Mouse (Mus musculus) heart, embryonic 16.5 days (tissue): ENCODE results near the gene Rps6kb2. TPM values are rescaled to one million over a fixed set of nuclear protein-coding genes. Genes with fewer than 3 reads are reported as not detected.

Experiments
- ATAC-seq: fragments of 200-750 bp; cut with Nextera tagmentation; replicated peaks from 2 replicates; pipeline ENCODE4 v1.8.0; 2017; ENCODE audit warnings: moderate number of reproducible peaks; ENCODE audit not compliant: insufficient read depth, low FRiP score; ENCODE audit errors: extremely low read depth
- H3K27ac ChIP-seq: fragments of 300-500 bp; sonication (generic); 2 replicates; pipeline ENCODE4 v1.5.1; 2014; ENCODE audit warnings: mild to moderate bottlenecking, low read length, control low read depth, moderate library complexity
- H3K27me3 ChIP-seq: fragments of 300-500 bp; sonication (generic); 2 replicates; pipeline ENCODE4 v1.6.1; 2014; ENCODE audit warnings: low read length, mixed read lengths; ENCODE audit not compliant: control insufficient read depth, insufficient read depth
- H3K36me3 ChIP-seq: fragments of 300-500 bp; sonication (generic); 2 replicates; pipeline ENCODE4 v1.6.1; 2014; ENCODE audit not compliant: control insufficient read depth, insufficient read depth
- H3K4me1 ChIP-seq: fragments of 300-500 bp; sonication (generic); 2 replicates; pipeline ENCODE4 v1.6.1; 2014; ENCODE audit warnings: low read length, mixed read lengths; ENCODE audit not compliant: control insufficient read depth, insufficient read depth
- H3K4me2 ChIP-seq: fragments of 300-500 bp; sonication (generic); 2 replicates; pipeline ENCODE4 v1.6.1; 2014; ENCODE audit warnings: low read depth, mild to moderate bottlenecking, control low read depth, low read length
- H3K4me3 ChIP-seq: fragments of 300-500 bp; sonication (generic); 2 replicates; pipeline ENCODE4 v1.5.1; 2014; ENCODE audit warnings: mild to moderate bottlenecking, control low read depth, low read length
- H3K9ac ChIP-seq: fragments of 300-500 bp; sonication (generic); 2 replicates; pipeline ENCODE4 v1.6.1; 2014; ENCODE audit warnings: low read length, control low read depth
- H3K9me3 ChIP-seq: fragments of 300-500 bp; sonication (generic); replicated peaks from 2 replicates; pipeline ENCODE4 v1.6.1; 2016; ENCODE audit warnings: low read length; ENCODE audit not compliant: control insufficient read depth
- WGBS: fragments of 180-500 bp; shearing (Covaris S2); extraction: QIAGEN DNeasy Blood & Tissue Kit; methylation state at CpG from one replicate; pipeline ENCODE4 v1.1.7; 2014; 5-methylcytosine and 5-hydroxymethylcytosine counted together
- polyA plus RNA-seq: library from polyadenylated mRNA; unstranded; fragments of >200 nt; fragmentation: Nextera tagmentation; extraction: Ambion mirVana; gene quantifications from 2 replicates; pipeline ENCODE4 v1.2.1, GENCODE M21; 2015

Gene Rps6kb2
- polyA plus RNA-seq, 1 experiment from 2014 or later = 48.7 TPM

DNA sequence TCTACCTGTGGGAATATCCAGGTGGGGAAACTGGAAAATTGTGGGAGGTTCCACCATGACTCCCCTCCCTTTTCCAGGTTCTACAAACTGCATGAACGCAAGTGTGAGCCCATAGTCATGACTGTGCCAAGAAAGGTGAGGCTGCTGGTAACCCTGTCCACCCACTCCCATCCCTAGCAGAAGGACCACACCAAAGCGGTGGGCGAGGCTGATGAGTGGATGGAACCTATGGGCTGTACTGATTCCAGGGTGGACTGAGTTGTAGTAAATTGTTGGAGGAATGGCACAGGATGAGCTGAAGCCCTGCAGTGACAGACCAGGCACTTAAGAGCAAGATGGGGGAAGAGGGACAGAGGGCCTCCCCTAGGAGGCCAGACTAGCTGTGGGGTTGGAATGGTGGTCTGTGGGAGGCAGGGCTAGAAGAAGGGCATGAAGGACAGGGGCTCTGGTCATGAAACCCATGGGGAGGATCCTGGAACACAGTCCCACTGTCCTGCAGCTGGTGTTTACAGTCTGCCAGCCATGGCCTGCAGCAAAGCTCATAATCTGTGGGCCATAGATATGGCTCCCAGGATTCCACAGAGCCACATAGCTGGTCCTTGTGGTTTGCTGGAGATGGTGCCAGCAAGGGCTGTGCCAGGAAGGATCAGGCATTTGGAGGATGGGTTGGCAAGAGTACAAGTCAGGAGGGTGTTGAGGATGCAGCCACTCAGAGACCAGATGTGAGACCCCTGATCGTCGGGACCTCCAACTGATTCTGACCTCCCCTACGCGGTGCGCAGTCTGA, 10.5 kb downstream of the Rps6kb2 start:
- no peak overlapping the region for H3K9ac ChIP-seq
- H3K36me3 ChIP-seq = peaks cover 19% of the 10 kb centered on the region
- no peak overlapping the region for H3K4me2 ChIP-seq
- H3K4me3 ChIP-seq = no peak overlapping the region
- H3K4me1 ChIP-seq = peaks cover 12% of the 10 kb centered on the region
- no peak overlapping the region for H3K27ac ChIP-seq
- H3K9me3 ChIP-seq = no peaks in the 10 kb centered on the region
- WGBS = 87% methylated on average over 8 of the region's 8 CpGs
- ATAC-seq = no peak
- no peaks in the 10 kb centered on the region for H3K27me3 ChIP-seq

DNA sequence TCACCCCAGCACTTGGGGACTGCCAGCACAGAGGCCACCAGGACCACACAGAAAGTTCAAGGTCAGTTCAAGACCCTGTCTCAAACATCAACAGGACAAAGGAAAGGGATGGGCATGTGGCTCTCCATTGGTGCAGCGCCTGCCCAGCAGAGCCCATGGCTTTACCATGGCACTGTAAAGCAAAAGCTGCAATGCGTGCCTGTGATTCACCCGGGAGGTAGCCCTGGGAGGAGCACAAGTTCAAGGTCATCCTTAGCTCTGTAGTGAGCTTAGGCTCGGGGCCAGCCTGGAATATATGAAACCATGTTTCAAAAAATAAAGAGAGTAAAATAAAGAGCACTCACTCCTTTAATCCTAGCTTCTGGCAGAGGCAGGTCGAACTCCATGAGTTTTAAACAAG, 11.3 kb downstream of the Rps6kb2 start:
- H3K4me1 ChIP-seq = peaks cover 12% of the 10 kb centered on the region
- H3K4me3 ChIP-seq = no peak overlapping the region
- peaks cover 14% of the 10 kb centered on the region for H3K36me3 ChIP-seq
- WGBS = 86% methylated on average over 5 of the region's 5 CpGs
- H3K4me2 ChIP-seq = no peak overlapping the region
- no peak overlapping the region for H3K9ac ChIP-seq
- ATAC-seq = no peak
- H3K27ac ChIP-seq = no peak overlapping the region
- no peaks in the 10 kb centered on the region for H3K9me3 ChIP-seq
- no peaks in the 10 kb centered on the region for H3K27me3 ChIP-seq

DNA sequence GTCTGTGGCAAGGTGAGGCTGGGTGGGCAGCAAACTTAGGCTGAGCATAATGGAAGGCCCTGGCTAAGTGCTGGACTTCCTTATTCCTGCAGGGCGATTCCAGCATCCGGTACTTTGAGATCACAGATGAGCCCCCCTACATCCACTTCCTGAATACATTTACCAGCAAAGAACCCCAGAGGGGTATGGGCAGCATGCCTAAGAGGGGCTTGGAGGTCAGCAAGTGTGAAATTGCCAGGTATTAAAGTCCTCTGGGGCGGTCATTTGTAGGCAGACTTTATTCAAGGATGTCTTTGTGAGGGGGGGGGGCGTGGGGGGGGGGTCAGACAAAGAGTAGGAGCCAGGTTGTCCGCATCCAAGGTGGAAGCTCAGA, 11.7 kb downstream of the Rps6kb2 start:
- WGBS = 92% methylated on average over 4 of the region's 5 CpGs
- Histone ChIP-seq H3K27me3 (no peaks in the 10 kb centered on the region), H3K4me3 (no peak overlapping the region), H3K4me2 (no peak overlapping the region), H3K36me3 (peaks cover 12% of the 10 kb centered on the region), H3K9me3 (no peaks in the 10 kb centered on the region), H3K27ac (no peak overlapping the region), H3K9ac (no peak overlapping the region), H3K4me1 (peaks cover 12% of the 10 kb centered on the region)
- no peak for ATAC-seq

DNA sequence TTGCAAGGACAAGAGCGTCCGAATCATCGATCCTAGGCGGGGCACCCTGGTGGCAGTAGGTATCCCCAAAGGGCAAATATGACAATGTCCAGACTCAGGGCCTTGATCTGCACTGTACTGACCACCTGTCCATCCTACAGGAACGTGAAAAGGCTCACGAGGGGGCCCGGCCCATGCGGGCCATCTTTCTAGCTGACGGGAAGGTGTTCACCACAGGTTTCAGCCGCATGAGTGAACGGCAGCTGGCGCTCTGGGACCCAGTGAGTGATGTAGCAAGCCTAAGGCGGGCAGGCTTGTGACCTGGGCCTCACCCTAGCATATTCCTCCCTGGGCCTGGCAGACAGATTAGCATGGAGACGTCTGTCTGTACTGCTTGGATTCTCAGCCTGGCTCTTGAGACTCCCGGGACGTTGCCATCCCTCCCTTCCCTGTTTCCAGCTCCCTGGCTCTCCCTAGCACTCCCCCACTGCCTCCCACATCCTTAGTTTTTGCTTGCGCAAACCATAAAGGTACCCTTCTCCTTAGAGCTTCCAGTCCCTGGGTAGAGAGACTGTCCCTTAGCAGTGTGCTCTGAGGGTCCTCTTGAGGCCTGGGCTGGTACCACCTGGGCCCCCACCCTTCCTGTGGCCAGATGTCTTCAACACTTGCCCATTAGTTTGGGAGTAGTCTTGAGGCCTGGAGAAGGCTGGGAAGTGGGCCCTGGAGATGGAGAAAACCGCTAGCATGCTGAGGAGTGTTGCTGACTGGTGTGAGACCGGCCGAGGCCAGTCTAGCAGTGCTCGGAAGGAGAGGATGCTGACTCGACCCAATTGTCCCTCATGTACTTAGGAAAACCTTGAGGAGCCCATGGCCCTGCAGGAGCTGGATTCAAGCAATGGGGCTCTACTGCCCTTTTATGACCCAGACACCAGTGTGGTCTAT, 12.3 kb downstream of the Rps6kb2 start:
- H3K4me1 ChIP-seq = peaks cover 12% of the 10 kb centered on the region
- H3K27me3 ChIP-seq = no peaks in the 10 kb centered on the region
- H3K27ac ChIP-seq = no peak overlapping the region
- peaks cover 12% of the 10 kb centered on the region for H3K36me3 ChIP-seq
- 86% methylated on average over 22 of the region's 22 CpGs for WGBS
- no peak overlapping the region for H3K4me2 ChIP-seq
- no peak overlapping the region for H3K4me3 ChIP-seq
- no peaks in the 10 kb centered on the region; the same call in 1 of the 2 replicates for H3K9me3 ChIP-seq
- ATAC-seq = no peak
- no peak overlapping the region for H3K9ac ChIP-seq

DNA sequence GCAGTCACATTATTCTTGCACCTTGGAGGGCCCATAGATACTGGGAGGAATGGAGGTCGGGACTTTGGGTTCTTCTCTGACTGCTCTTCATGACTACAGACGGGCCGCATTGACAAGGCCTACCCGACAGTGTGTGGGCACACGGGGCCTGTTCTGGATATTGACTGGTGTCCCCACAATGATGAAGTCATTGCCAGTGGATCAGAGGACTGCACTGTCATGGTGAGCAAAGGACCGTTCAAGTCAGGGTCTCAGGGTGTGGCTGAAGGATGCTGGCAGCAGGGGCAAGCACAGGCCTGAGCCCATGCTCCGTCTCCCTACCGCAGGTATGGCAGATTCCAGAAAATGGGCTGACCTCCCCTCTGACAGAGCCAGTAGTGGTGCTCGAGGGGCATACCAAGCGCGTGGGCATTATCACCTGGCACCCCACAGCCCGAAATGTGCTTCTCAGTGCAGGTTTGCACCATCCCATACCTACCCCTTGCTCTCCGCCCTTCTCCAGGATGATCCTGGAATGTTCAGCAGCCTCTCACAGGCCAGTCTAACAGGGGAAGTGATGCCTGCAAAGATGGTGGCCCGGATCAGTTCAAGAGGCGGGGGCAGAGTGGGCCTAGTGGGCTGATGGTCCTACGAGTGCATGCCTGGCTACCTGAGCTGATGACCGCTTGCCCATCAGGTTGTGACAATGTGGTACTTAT, 13.2 kb downstream of the Rps6kb2 start:
- no peaks in the 10 kb centered on the region for H3K27me3 ChIP-seq
- peaks cover 12% of the 10 kb centered on the region for H3K4me1 ChIP-seq
- H3K36me3 ChIP-seq = peaks cover 12% of the 10 kb centered on the region
- no peak overlapping the region for H3K27ac ChIP-seq
- WGBS = 87% methylated on average over 17 of the region's 17 CpGs
- H3K9ac ChIP-seq = no peak overlapping the region
- peak overlapping the region; percentile 83 for H3K4me3 ChIP-seq
- H3K9me3 ChIP-seq = no peaks in the 10 kb centered on the region; the same call in 1 of the 2 replicates
- peak overlapping the region; percentile 76 for H3K4me2 ChIP-seq
- ATAC-seq = no peak

DNA sequence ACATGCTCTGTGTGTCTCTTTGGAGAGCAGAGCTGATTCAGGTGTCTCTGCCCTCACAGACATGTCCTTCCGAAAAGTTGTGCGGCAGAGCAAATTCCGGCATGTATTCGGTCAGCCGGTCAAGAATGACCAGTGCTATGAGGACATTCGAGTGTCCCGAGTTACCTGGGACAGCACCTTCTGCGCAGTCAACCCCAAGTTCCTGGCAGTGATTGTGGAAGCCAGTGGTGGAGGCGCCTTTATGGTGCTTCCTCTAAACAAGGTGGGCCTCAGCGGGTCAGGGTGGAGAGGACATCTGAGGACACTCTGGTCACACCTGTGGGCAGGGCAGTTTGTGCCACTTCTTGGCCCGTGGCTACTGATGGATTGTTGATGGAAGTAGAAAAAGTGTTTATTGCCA, 13.9 kb downstream of the Rps6kb2 start:
- Histone ChIP-seq H3K4me3 (peak overlapping the region; percentile 83), H3K36me3 (peaks cover 12% of the 10 kb centered on the region), H3K9ac (peak overlapping the region; percentile 95), H3K27me3 (no peaks in the 10 kb centered on the region), H3K9me3 (no peaks in the 10 kb centered on the region; the same call in 1 of the 2 replicates), H3K27ac (peak overlapping the region; percentile 82; the same call in 1 of the 2 replicates), H3K4me1 (peaks cover 12% of the 10 kb centered on the region), H3K4me2 (peak overlapping the region; percentile 76)
- ATAC-seq = no peak
- WGBS = 80% methylated on average over 11 of the region's 11 CpGs

GRCm38 (mm10) chr19:4148819-4149218, 14.3 kb downstream of the Rps6kb2 start:
- Histone ChIP-seq H3K4me1 (peaks cover 12% of the 10 kb centered on the region), H3K9me3 (no peaks in the 10 kb centered on the region; the same call in 1 of the 2 replicates), H3K27me3 (no peaks in the 10 kb centered on the region), H3K9ac (peak overlapping the region; percentile 95), H3K4me2 (peak overlapping the region; percentile 76), H3K27ac (peak overlapping the region; percentile 82), H3K4me3 (peak overlapping the region; percentile 83), H3K36me3 (peaks cover 12% of the 10 kb centered on the region)
- 2% methylated on average over 7 of the region's 8 CpGs for WGBS
- peak; percentile 21; the same call in 1 of the 2 replicates for ATAC-seq

- peak within 1 kb of the TSS; percentile 82 for H3K27ac ChIP-seq
- H3K4me3 ChIP-seq = peak within 1 kb of the TSS; percentile 83
- peak within 1 kb of the TSS; percentile 95 for H3K9ac ChIP-seq
- H3K4me2 ChIP-seq = peak within 1 kb of the TSS; percentile 76
- peaks cover 12% of the 10 kb centered on the region for H3K36me3 ChIP-seq
- peaks cover 12% of the 10 kb centered on the region for H3K4me1 ChIP-seq
- no peaks in the 10 kb centered on the region; the same call in 1 of the 2 replicates for H3K9me3 ChIP-seq
- under 1% methylated on average over 33 of the region's 33 CpGs for WGBS
- ATAC-seq = peak; percentile 94
- H3K27me3 ChIP-seq = no peaks in the 10 kb centered on the region
Observed at GRCm38 (mm10) chr19:4148491-4148806, 14.7 kb downstream of the Rps6kb2 start, which contains the start of gene Coro1b. TSS of gene Coro1b (plus strand) at chr19:4148619.
